Mouse (Mus musculus): ENCODE measurements at regions not wholly inside any gene's neighbourhood (a gene's known extent, or its start where the extent isn't known, plus 50 kb on each side); places are given as distances from the start of the nearest gene placed in this dataset.

DNA sequence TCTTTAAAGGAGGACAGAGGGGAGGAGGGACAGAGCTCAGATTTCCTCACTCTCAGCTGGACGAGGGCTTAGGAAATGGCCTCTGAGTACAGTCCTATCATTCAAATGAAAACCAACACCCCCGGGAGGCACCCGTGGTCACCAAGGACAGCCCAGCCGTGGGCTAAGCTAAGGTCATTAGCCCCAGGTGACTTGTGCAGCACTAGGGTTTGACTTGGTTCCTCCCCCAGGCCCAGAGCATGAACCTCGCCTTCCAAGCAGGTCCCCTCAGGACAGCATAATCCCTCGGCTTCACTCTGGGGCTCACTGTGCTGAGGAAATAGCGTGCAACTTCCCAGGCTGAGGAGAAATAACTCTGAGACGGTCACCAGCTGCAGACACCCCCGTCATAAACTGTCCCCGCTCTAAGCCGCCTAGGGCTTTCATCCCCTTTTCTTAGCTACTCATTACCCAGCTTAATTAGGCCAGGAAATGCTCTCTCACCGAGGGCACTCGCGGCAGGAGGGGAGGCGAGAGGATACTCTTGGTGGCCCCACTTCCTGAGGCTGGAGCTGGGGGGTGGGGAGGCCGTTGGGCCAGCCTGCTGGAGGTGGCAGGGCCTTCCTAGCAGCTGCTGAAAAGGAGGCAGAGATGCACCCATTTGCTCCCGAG, 61.0 kb upstream of the Hdhd5 start:
- Histone ChIP-seq H3K4me1 (ENCODE audit: insufficient read depth) (peaks cover 40% of the 10 kb centered on the region), H3K4me3 (ENCODE audit: low read depth, low read length) (no peak overlapping the region), H3K27me3 (ENCODE audit: insufficient read depth, low read length) (no peaks in the 10 kb centered on the region), H3K27ac (ENCODE audit: low read depth) (peak overlapping the region; percentile 69), H3K36me3 (replicated peaks; ENCODE audit: insufficient read depth, low read length) (no peaks in the 10 kb centered on the region), H3K9ac (replicated peaks) (no peak overlapping the region), H3K4me2 (ENCODE audit: low read depth, low read length) (peak overlapping the region; percentile 45), H3K9me3 (ENCODE audit: low read length) (no peaks in the 10 kb centered on the region)
- DNase-seq (peak; percentile 55), ATAC-seq (peak; percentile 75)
- WGBS (ENCODE audit: insufficient replicate concordance) = 10% methylated on average over 17 of the region's 17 CpGs
- TF ChIP-seq CTCF (IDR thresholded peaks at IDR 0.05; ENCODE audit: low read depth) = no peak
- no peak for TF ChIP-seq EP300 (IDR thresholded peaks at IDR 0.05; ENCODE audit: low read depth)

DNA sequence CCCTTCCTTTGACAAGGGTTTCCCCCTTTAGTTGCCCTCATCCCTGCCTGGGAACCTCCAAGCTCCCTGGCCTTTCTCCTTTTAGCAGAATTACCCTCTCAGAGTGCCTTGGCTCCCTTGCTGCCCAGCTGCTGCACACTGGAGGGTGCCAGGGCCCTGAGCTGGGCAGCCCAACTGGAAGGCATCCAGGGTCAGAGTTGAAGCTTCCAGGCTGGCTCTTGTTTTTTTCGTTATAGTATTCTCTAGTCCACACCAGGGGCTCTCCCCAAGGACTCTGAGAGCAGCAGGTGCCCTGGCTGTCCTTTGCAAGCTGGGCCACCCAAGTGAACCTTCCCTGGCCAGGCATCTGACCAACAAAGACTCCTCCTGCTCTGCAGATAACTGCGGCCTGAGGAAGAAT, 59.1 kb upstream of the Hdhd5 start:
- no peak overlapping the region for H3K4me3 ChIP-seq (ENCODE audit: low read depth, low read length)
- TF ChIP-seq CTCF (IDR thresholded peaks at IDR 0.05; ENCODE audit: low read depth) (no peak), EP300 (IDR thresholded peaks at IDR 0.05; ENCODE audit: low read depth) (no peak)
- H3K4me2 ChIP-seq (ENCODE audit: low read depth, low read length) = no peak overlapping the region
- no peaks in the 10 kb centered on the region for H3K27me3 ChIP-seq (ENCODE audit: insufficient read depth, low read length)
- no peaks in the 10 kb centered on the region for H3K36me3 ChIP-seq (replicated peaks; ENCODE audit: insufficient read depth, low read length)
- DNase-seq (no peak), ATAC-seq (no peak)
- H3K9me3 ChIP-seq (ENCODE audit: low read length) = no peaks in the 10 kb centered on the region
- WGBS (ENCODE audit: insufficient replicate concordance) = 65% methylated on average over 2 of the region's 2 CpGs
- H3K27ac ChIP-seq (ENCODE audit: low read depth) = peak overlapping the region; percentile 52; the same call in 1 of the 2 replicates
- H3K9ac ChIP-seq (replicated peaks) = no peak overlapping the region
- H3K4me1 ChIP-seq (ENCODE audit: insufficient read depth) = peaks cover 40% of the 10 kb centered on the region

DNA sequence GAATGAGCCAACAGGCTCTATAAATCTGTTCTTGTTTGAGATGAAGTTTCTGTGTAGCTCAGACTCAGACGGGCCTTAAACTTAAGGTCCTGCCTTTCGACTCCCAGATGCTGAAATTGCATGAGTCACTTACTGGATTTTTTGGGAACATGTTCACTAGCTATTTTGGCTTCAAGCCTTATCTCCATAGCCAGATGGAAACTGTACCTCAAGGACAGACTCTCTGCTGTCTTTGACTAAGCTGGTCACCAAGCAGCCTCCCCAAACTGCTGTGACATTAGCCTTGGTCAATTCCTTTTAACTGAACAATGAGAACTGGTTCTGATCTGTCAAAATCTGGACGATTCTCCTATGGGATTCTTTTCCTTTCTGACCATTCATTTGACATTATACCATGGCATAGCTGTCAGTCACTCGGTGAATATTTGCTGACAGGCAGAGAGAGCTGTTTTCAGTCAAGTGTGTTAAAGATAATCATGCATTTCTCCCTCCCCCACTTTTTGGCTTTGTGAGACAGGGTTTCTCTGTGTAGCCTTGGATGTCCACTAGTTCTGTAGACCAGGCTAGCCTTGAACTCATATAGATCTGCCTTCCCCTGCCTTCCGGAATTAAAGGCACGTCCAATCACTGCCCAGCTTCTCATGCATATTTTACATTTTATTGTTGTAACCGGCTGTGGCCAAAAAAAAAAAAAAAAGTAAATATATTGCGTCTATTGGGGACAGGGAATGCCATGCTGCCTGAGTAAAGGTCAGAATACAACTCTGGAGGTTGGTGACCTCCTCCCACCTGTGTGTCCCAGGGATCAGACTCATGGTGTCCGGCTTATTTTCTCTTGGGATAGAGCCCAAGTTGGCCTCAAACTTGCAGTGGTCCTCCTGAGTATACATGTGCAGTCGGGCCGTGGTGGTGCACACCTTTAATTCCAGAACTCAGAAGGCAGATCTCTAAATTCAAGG, 57.9 kb upstream of the Hdhd5 start:
- Histone ChIP-seq H3K27ac (ENCODE audit: low read depth) (peak overlapping the region; percentile 80), H3K36me3 (replicated peaks; ENCODE audit: insufficient read depth, low read length) (no peaks in the 10 kb centered on the region), H3K4me3 (ENCODE audit: low read depth, low read length) (no peak overlapping the region), H3K27me3 (ENCODE audit: insufficient read depth, low read length) (no peaks in the 10 kb centered on the region), H3K9ac (replicated peaks) (no peak overlapping the region), H3K9me3 (ENCODE audit: low read length) (no peaks in the 10 kb centered on the region), H3K4me2 (ENCODE audit: low read depth, low read length) (no peak overlapping the region), H3K4me1 (ENCODE audit: insufficient read depth) (peaks cover 40% of the 10 kb centered on the region)
- DNase-seq (no peak), ATAC-seq (peak; percentile 68)
- TF ChIP-seq CTCF (IDR thresholded peaks at IDR 0.05; ENCODE audit: low read depth) (no peak), EP300 (IDR thresholded peaks at IDR 0.05; ENCODE audit: low read depth) (peak; percentile 84)
- WGBS (ENCODE audit: insufficient replicate concordance) = 59% methylated on average over 11 of the region's 11 CpGs

DNA sequence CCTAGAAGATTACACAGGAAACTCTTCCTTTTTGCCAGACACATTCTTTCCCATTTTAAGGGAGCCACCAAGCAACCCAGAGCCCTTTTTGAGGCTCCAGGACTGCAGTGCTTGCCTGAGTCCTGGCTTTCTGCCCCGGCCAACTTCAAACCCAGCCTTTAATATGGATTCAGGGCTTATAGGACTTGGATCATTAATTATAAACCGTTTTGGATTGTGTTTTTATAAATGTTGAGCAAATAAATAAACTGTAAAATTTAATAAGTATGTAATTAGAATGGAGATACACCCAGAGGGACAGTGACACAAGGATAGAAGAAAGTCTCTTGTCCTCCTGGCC, 54.8 kb upstream of the Hdhd5 start:
- H3K9ac ChIP-seq (replicated peaks) = no peak overlapping the region
- no peaks in the 10 kb centered on the region for H3K9me3 ChIP-seq (ENCODE audit: low read length)
- peaks cover 23% of the 10 kb centered on the region for H3K4me1 ChIP-seq (ENCODE audit: insufficient read depth)
- TF ChIP-seq EP300 (IDR thresholded peaks at IDR 0.05; ENCODE audit: low read depth) = no peak
- TF ChIP-seq CTCF (IDR thresholded peaks at IDR 0.05; ENCODE audit: low read depth) = no peak
- 62% methylated on average over 2 of the region's 2 CpGs for WGBS (ENCODE audit: insufficient replicate concordance)
- H3K27ac ChIP-seq (ENCODE audit: low read depth) = no peak overlapping the region
- H3K27me3 ChIP-seq (ENCODE audit: insufficient read depth, low read length) = no peaks in the 10 kb centered on the region
- ATAC-seq (no peak), DNase-seq (no peak)
- H3K4me2 ChIP-seq (ENCODE audit: low read depth, low read length) = no peak overlapping the region
- no peak overlapping the region for H3K4me3 ChIP-seq (ENCODE audit: low read depth, low read length)
- H3K36me3 ChIP-seq (replicated peaks; ENCODE audit: insufficient read depth, low read length) = no peaks in the 10 kb centered on the region

DNA sequence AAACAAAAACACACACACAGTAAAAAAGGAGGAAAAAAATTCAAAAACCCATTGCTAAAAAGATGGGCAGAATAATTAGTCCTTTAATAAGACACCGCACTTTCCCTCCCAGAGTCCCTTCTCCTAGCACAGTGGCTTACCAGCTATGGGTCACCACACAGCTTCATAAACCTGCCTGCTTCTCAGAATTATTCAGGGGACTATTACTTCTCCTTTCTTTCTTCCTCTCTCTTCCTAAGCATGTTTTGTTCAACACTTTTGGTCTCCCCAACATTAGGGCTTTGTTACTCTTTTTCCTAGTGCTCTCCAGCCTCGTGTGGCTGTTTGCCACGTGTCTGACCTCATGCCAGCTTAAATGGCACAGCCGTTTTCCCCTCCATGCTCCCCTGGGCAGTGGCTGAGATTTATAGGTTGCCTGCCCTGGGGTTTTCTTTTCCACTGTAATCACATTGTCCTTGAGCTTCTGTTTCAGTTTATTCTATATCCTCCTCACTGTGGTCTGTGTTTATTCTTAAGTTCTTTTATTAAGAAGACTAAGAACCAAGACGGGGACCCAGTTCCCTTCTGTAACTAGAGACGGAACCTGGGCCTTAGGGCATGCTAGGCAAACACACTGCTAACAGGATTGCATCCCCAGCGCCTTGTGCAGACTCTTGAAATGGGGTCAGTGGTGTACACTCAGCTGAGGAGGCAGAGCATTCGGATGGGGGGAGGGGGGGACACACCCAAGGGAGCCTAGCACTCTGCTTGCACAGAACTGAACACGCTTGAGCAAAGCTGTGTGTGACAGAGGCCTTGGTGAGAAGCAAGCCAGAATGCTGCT, 54.2 kb upstream of the Hdhd5 start:
- Histone ChIP-seq H3K27ac (ENCODE audit: low read depth) (0 out of 2 replicates have a peak overlapping the region, but pooled peaks have one; percentile 22), H3K9ac (replicated peaks) (no peak overlapping the region), H3K27me3 (ENCODE audit: insufficient read depth, low read length) (no peaks in the 10 kb centered on the region), H3K9me3 (ENCODE audit: low read length) (no peaks in the 10 kb centered on the region), H3K4me1 (ENCODE audit: insufficient read depth) (peaks cover 24% of the 10 kb centered on the region), H3K4me3 (ENCODE audit: low read depth, low read length) (no peak overlapping the region), H3K36me3 (replicated peaks; ENCODE audit: insufficient read depth, low read length) (no peaks in the 10 kb centered on the region), H3K4me2 (ENCODE audit: low read depth, low read length) (no peak overlapping the region)
- TF ChIP-seq CTCF (IDR thresholded peaks at IDR 0.05; ENCODE audit: low read depth) (no peak), EP300 (IDR thresholded peaks at IDR 0.05; ENCODE audit: low read depth) (no peak)
- no peak for ATAC-seq
- 59% methylated on average over 9 of the region's 9 CpGs for WGBS (ENCODE audit: insufficient replicate concordance)
- no peak for DNase-seq

DNA sequence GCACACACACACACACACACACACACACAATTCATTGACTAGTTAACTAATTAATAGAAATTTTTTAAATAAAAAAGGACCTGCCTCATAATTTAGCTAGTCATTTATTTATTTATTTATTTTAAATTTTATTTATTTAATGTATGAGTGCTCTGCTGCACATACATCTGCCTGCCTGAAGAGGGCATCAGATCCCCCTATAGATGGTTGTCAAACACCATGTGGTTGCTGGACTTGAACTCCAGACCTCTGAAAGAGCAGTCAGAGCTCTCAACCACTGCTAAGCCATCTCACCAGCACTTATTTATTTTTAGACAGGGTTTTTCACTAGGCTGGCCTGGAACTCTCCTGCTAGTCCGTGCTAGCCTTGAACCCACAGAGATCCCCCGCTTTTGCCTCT, 50.6 kb upstream of the Hdhd5 start:
- no peak for DNase-seq
- no peak overlapping the region for H3K9ac ChIP-seq (replicated peaks)
- H3K36me3 ChIP-seq (replicated peaks; ENCODE audit: insufficient read depth, low read length) = no peaks in the 10 kb centered on the region
- no peak overlapping the region for H3K27ac ChIP-seq (ENCODE audit: low read depth)
- no peaks in the 10 kb centered on the region for H3K9me3 ChIP-seq (ENCODE audit: low read length)
- TF ChIP-seq EP300 (IDR thresholded peaks at IDR 0.05; ENCODE audit: low read depth) = no peak
- TF ChIP-seq CTCF (IDR thresholded peaks at IDR 0.05; ENCODE audit: low read depth) = peak; percentile 57
- H3K4me2 ChIP-seq (ENCODE audit: low read depth, low read length) = no peak overlapping the region
- H3K4me3 ChIP-seq (ENCODE audit: low read depth, low read length) = no peak overlapping the region
- H3K27me3 ChIP-seq (ENCODE audit: insufficient read depth, low read length) = no peaks in the 10 kb centered on the region
- no peak for ATAC-seq
- WGBS (ENCODE audit: insufficient replicate concordance) = 81% methylated on average over 2 of the region's 2 CpGs
- H3K4me1 ChIP-seq (ENCODE audit: insufficient read depth) = peaks cover 23% of the 10 kb centered on the region
